Mouse (Mus musculus): ENCODE data around the gene Ism2. TPM values are rescaled to one million over a fixed set of nuclear protein-coding genes. Genes with fewer than 3 reads are reported as not detected.
A peak's percentile ranks its signal among the peaks of the same experiment; 100 is the strongest.
"Not testable (repeated sequence)": the region's sequence is repeated elsewhere in the genome, so short reads cannot be mapped to it uniquely, and the experiment has no call there.

Gene Ism2
- total RNA-seq, 2 experiments from 2014 or later: not detected

- Histone ChIP-seq H3K27ac (no peak overlapping the region), H3K4me3 (no peak overlapping the region)
- no peak for TF ChIP-seq CTCF (IDR thresholded peaks at IDR 0.05)
- no peak for DNase-seq
- intact Hi-C loops (cut with DNase I): no loop called here
Observed at GRCm38 (mm10) chr12:87282743-87283142, 16.8 kb downstream of the Ism2 start.

GRCm38 (mm10) chr12:87281766-87282165 is 17.7 kb downstream of the Ism2 start:
- intact Hi-C loops (cut with DNase I): no loop called here
- no peak overlapping the region for H3K4me3 ChIP-seq
- no peak overlapping the region for H3K27ac ChIP-seq
- no peak for DNase-seq
- TF ChIP-seq CTCF (IDR thresholded peaks at IDR 0.05): no peak

GRCm38 (mm10) chr12:87279879-87280278 is 19.6 kb downstream of the Ism2 start:
- H3K4me3 ChIP-seq: no peak overlapping the region
- H3K27ac ChIP-seq: no peak overlapping the region
- intact Hi-C loops (cut with DNase I): no loop called here
- DNase-seq: no peak
- TF ChIP-seq CTCF (IDR thresholded peaks at IDR 0.05): no peak

- no peak overlapping the region for H3K4me3 ChIP-seq
- TF ChIP-seq CTCF (IDR thresholded peaks at IDR 0.05): no peak
- DNase-seq: no peak
- H3K27ac ChIP-seq: no peak overlapping the region
- intact Hi-C loops (cut with DNase I): no loop called here
Observed at GRCm38 (mm10) chr12:87279350-87279749, 20.2 kb downstream of the Ism2 start.

- DNase-seq: no peak
- intact Hi-C loops (cut with DNase I): no loop called here
- no peak overlapping the region for H3K27ac ChIP-seq
- H3K4me3 ChIP-seq: no peak overlapping the region
- TF ChIP-seq CTCF (IDR thresholded peaks at IDR 0.05): no peak
Observed at GRCm38 (mm10) chr12:87278118-87278730, 21.3 kb downstream of the Ism2 start.

- intact Hi-C loops (cut with DNase I); H3K27ac ChIP-seq; H3K4me3 ChIP-seq; DNase-seq: not testable (repeated sequence)
Observed at GRCm38 (mm10) chr12:87277251-87277650, 22.3 kb downstream of the Ism2 start.

- TF ChIP-seq CTCF (IDR thresholded peaks at IDR 0.05): no peak
- no peak for DNase-seq
- H3K4me3 ChIP-seq: no peak overlapping the region
- H3K27ac ChIP-seq: no peak overlapping the region
- intact Hi-C loops (cut with DNase I): loop anchor here (5.0 kb wide), 1 partner anchor 57 kb away; no protein-coding TSS in a partner anchor
Observed at GRCm38 (mm10) chr12:87274853-87275831, 24.4 kb downstream of the Ism2 start.

- Histone ChIP-seq H3K27ac (peak overlapping the region; percentile 98; the same call in 1 of the 2 replicates), H3K4me3 (peak overlapping the region; percentile 97)
- TF ChIP-seq CTCF (IDR thresholded peaks at IDR 0.05): peak; percentile 54
- DNase-seq: peak; percentile 28
- intact Hi-C loops (cut with DNase I): loop anchor here (2.0 to 10.0 kb wide), 5 partner anchors 119 to 273 kb away; partner anchors contain the start of genes Gstz1, Pomt2, Snw1 and Zdhhc22
Observed at GRCm38 (mm10) chr12:87267682-87268081, 31.8 kb downstream of the Ism2 start.

- TF ChIP-seq CTCF (IDR thresholded peaks at IDR 0.05): no peak
- peak overlapping the region; percentile 97 for H3K4me3 ChIP-seq
- H3K27ac ChIP-seq: peak overlapping the region; percentile 98
- DNase-seq: peak; percentile 25
- intact Hi-C loops (cut with DNase I): loop anchor here (2.0 to 10.0 kb wide), 5 partner anchors 120 to 272 kb away; partner anchors contain the start of genes Gstz1, Pomt2, Snw1 and Zdhhc22
Observed at GRCm38 (mm10) chr12:87266827-87267603, 32.5 kb downstream of the Ism2 start.

- H3K27ac ChIP-seq: peak within 1 kb of the TSS; percentile 98
- H3K4me3 ChIP-seq: peak within 1 kb of the TSS; percentile 97
- peak; percentile 41; the same call in 1 of the 2 replicates for TF ChIP-seq CTCF (IDR thresholded peaks at IDR 0.05)
- intact Hi-C loops (cut with DNase I): loop anchor here (2.0 to 10.0 kb wide), 5 partner anchors 119 to 271 kb away; partner anchors contain the start of genes Gstz1, Pomt2, Snw1 and Zdhhc22
- DNase-seq: peak; percentile 90
Observed at GRCm38 (mm10) chr12:87266108-87266826, 33.2 kb downstream of the Ism2 start, which contains the start of the genes Vipas39 and Ahsa1. TSS of gene Vipas39 (minus strand) at chr12:87266256. TSS of gene Ahsa1 (plus strand) at chr12:87266479.

- intact Hi-C loops (cut with DNase I): loop anchor here (5.0 to 10.0 kb wide), 3 partner anchors 152 to 271 kb away; partner anchors contain the start of genes Snw1 and Zdhhc22
- TF ChIP-seq CTCF (IDR thresholded peaks at IDR 0.05): no peak
- peak overlapping the region; percentile 98 for H3K27ac ChIP-seq
- DNase-seq: no peak
- peak overlapping the region; percentile 97 for H3K4me3 ChIP-seq
Observed at GRCm38 (mm10) chr12:87265444-87265843, 34.1 kb downstream of the Ism2 start.

Data from gastrocnemius, adult 2 months (tissue).